Mouse (Mus musculus) brain, embryonic 14.5 days (tissue): ENCODE measurements around the gene Olfr12. TPM values are rescaled to one million over a fixed set of nuclear protein-coding genes. Genes with fewer than 3 reads are reported as not detected.

Source experiments
- DNase-seq: peaks from one replicate; pipeline ENCODE4 v3.0.0-alpha.2; 2011; ENCODE audit warnings: low read depth
- CTCF ChIP-seq: fragments of 200-500 bp; IDR thresholded peaks from 2 replicates; pipeline ENCODE4 v1.5.1; 2012; ENCODE audit warnings: inconsistent platforms, mild to moderate bottlenecking, moderate library complexity, borderline replicate concordance; ENCODE audit not compliant: insufficient read depth, insufficient read length; ENCODE audit errors: extremely low read depth
- POLR2A ChIP-seq: fragments of 200-500 bp; IDR thresholded peaks from 2 replicates; pipeline ENCODE4 v1.6.1; 2012; ENCODE audit warnings: mild to moderate bottlenecking, inconsistent platforms, borderline replicate concordance; ENCODE audit not compliant: poor library complexity, insufficient read depth, insufficient read length, severe bottlenecking; ENCODE audit errors: extremely low read depth
- polyA plus RNA-seq: library from polyadenylated mRNA; depleted of rRNA; stranded (reverse); fragments of >200 nt; gene quantifications from 2 replicates; pipeline ENCODE4 v1.2.3, GENCODE M21; 2012; rRNA removed

Gene Olfr12
- polyA plus RNA-seq, 1 experiment = not detected

GRCm38 (mm10) chr1:92657025-92657820, 39.6 kb downstream of the Olfr12 start:
- no peak for DNase-seq
- no peak for TF ChIP-seq CTCF
- TF ChIP-seq POLR2A = no peak

GRCm38 (mm10) chr1:92659392-92659791, 41.8 kb downstream of the Olfr12 start:
- DNase-seq = no peak

GRCm38 (mm10) chr1:92667106-92667505, 49.5 kb downstream of the Olfr12 start:
- DNase-seq = no peak
- TF ChIP-seq CTCF (no peak), POLR2A (no peak)

More at GRCm38 (mm10) chr1:92659392-92659791, 41.8 kb downstream of the Olfr12 start:
- no peak for TF ChIP-seq CTCF
- TF ChIP-seq POLR2A = no peak

GRCm38 (mm10) chr1:92669430-92669829, 51.8 kb downstream of the Olfr12 start:
- DNase-seq = no peak
- TF ChIP-seq CTCF = no peak
- no peak for TF ChIP-seq POLR2A

GRCm38 (mm10) chr1:92671326-92671725, 53.7 kb downstream of the Olfr12 start:
- no peak for DNase-seq
- TF ChIP-seq CTCF (no peak), POLR2A (no peak)

Other genes starting within 250 kb of the Olfr12 start
- gene Ndufa10, start 143.9 kb upstream of the Olfr12 start, polyA plus RNA-seq = 116 and 117 TPM in 2 replicates
- gene Olfr1416, start 132.7 kb upstream of the Olfr12 start, polyA plus RNA-seq = not detected in 2 replicates
- not detected in 2 replicates for gene Olfr1415, start 121.7 kb upstream of the Olfr12 start, polyA plus RNA-seq
- gene Olfr1414, start 99.1 kb upstream of the Olfr12 start, polyA plus RNA-seq = not detected in 2 replicates
- not detected in 2 replicates for gene Olfr1413, start 46.5 kb upstream of the Olfr12 start, polyA plus RNA-seq
- gene Olfr1412, start 32.0 kb upstream of the Olfr12 start, polyA plus RNA-seq = not detected in 2 replicates
- gene Olfr1411, start 23.4 kb upstream of the Olfr12 start, polyA plus RNA-seq = not detected in 2 replicates
- not detected in 2 replicates for gene Olfr1410, start 12.0 kb upstream of the Olfr12 start, polyA plus RNA-seq
- gene Cops9, start 24.2 kb downstream of the Olfr12 start, polyA plus RNA-seq = 262 and 380 TPM in 2 replicates
- gene Otos, start 31.1 kb downstream of the Olfr12 start, polyA plus RNA-seq = 0.11 and 0.14 TPM in 2 replicates
- 157 and 180 TPM in 2 replicates for gene Gpc1, start 213.9 kb downstream of the Olfr12 start, polyA plus RNA-seq